Mouse (Mus musculus) neural tube, embryonic 13.5 days (tissue): ENCODE results near the gene H3f3b. TPM values are rescaled to one million over a fixed set of nuclear protein-coding genes. Genes with fewer than 3 reads are reported as not detected.
"Not testable (repeated sequence)": the region's sequence is repeated elsewhere in the genome, so short reads cannot be mapped to it uniquely, and the experiment has no call there.

ENCODE experiments used
- ATAC-seq: fragments of 200-750 bp; cut with Nextera tagmentation; 2 replicates; pipeline ENCODE4 v1.8.0; 2017; ENCODE audit warnings: low read depth, mild to moderate bottlenecking, moderate TSS enrichment, moderate library complexity
- H3K27ac ChIP-seq: fragments of 300-500 bp; sonication (generic); replicated peaks from 2 replicates; pipeline ENCODE4 v1.5.1; 2015; ENCODE audit warnings: moderate library complexity, mild to moderate bottlenecking, inconsistent platforms
- H3K27me3 ChIP-seq: fragments of 300-500 bp; sonication (generic); 2 replicates; pipeline ENCODE4 v1.6.1; 2015; ENCODE audit warnings: mild to moderate bottlenecking, inconsistent platforms
- H3K36me3 ChIP-seq: fragments of 300-500 bp; sonication (generic); 2 replicates; pipeline ENCODE4 v1.6.1; 2015; ENCODE audit warnings: mild to moderate bottlenecking, inconsistent platforms
- H3K4me1 ChIP-seq: fragments of 300-500 bp; sonication (generic); replicated peaks from 2 replicates; pipeline ENCODE4 v1.6.1; 2015; ENCODE audit warnings: inconsistent platforms
- H3K4me2 ChIP-seq: fragments of 300-500 bp; sonication (generic); 2 replicates; pipeline ENCODE4 v1.6.1; 2015; ENCODE audit warnings: inconsistent platforms, mild to moderate bottlenecking, moderate library complexity
- H3K4me3 ChIP-seq: fragments of 300-500 bp; sonication (generic); 2 replicates; pipeline ENCODE4 v1.5.1; 2015; ENCODE audit warnings: mild to moderate bottlenecking, inconsistent platforms
- H3K9ac ChIP-seq: fragments of 300-500 bp; sonication (generic); 2 replicates; pipeline ENCODE4 v1.6.1; 2015; ENCODE audit warnings: moderate library complexity, mild to moderate bottlenecking, inconsistent platforms
- H3K9me3 ChIP-seq: fragments of 300-500 bp; sonication (generic); 2 replicates; pipeline ENCODE4 v1.6.1; 2016; ENCODE audit warnings: inconsistent platforms
- WGBS: fragments of 180-500 bp; shearing (Covaris S2); methylation state at CpG from one replicate; pipeline ENCODE4 v1.1.7; 2015; 5-methylcytosine and 5-hydroxymethylcytosine counted together
- polyA plus RNA-seq: library from polyadenylated mRNA; unstranded; fragments of >200 nt; fragmentation: Nextera tagmentation; extraction: Ambion mirVana; gene quantifications from 2 replicates; pipeline ENCODE4 v1.2.1, GENCODE M21; 2015

H3f3b gene
- polyA plus RNA-seq, 1 experiment from 2014 or later: 2,165 TPM

DNA sequence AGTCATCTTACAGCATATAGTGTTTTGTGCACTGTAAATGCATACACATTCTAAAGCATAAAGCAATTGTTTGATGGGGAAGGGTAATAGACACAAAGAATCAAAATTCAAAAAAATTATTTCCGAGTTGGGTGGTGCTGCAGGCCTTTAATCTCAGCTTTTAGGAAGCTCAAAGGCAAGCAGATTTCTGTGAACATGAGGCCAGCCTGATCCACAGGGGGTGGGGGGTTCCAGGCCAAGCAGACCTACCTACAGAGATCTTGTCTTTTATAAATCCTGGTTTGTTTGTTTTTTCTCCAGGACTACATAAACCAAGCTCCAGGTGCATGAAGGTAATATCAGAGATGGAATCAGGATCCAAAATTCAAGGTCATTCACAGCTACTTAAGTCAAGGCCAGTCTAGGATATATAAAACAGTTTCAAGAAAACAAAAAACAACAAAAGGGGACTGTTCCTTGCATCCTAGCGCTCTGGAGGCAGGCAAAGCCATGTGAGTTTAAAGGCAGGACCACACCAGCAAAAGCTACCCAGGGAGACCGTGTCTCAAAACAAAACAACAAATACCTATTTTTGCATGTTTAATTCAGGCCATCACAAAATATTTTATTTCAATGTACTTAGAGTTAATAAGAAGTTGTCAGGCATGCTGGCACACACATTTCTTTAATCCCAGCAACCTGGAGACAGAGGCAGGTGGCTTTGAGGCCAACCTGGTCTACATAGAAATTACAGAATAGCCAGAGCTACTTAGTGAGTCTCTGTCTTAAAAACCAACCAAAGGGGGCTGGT lies 2.5 kb downstream of the H3f3b start:
- peak overlapping the region; percentile 66 for H3K27ac ChIP-seq
- 93% methylated on average over 3 of the region's 3 CpGs for whole genome bisulfite sequencing
- H3K36me3 ChIP-seq: peaks cover 21% of the 10 kb centered on the region
- H3K27me3 ChIP-seq: no peaks in the 10 kb centered on the region
- no peak for ATAC-seq
- peaks cover 24% of the 10 kb centered on the region for H3K4me1 ChIP-seq
- no peak overlapping the region for H3K4me3 ChIP-seq
- no peak overlapping the region for H3K4me2 ChIP-seq
- H3K9ac ChIP-seq: no peak overlapping the region
- H3K9me3 ChIP-seq: no peaks in the 10 kb centered on the region

DNA sequence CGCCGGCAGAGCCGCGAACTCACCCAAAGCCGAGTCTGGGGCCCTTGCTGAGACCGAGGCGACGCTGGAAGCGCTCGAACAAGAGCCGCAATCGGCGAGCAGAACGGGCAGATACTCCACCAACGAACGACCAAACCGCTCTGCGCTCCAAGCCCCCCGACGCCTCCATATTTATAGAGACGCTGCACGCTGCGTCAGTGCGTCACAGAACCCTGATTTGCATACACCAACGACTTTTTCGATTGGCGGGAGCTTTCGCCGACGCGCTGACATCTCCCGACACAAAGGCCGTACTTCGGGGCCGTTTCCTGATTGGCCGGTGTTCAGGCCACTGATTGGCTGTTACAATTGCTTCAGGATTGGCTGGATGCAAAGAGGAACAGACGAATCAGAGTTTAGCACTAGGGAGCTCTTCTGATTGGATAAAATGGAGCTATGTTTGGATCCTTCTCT lies 3.4 kb downstream of the H3f3b start:
- Histone ChIP-seq H3K36me3 (peaks cover 22% of the 10 kb centered on the region), H3K9ac (peak overlapping the region; percentile 100), H3K27me3 (no peaks in the 10 kb centered on the region), H3K4me1 (peaks cover 20% of the 10 kb centered on the region), H3K4me2 (peak overlapping the region; percentile 94), H3K4me3 (peak overlapping the region; percentile 96), H3K9me3 (no peaks in the 10 kb centered on the region), H3K27ac (peak overlapping the region; percentile 100)
- peak; percentile 96 for ATAC-seq
- WGBS: under 1% methylated on average over 37 of the region's 37 CpGs

DNA sequence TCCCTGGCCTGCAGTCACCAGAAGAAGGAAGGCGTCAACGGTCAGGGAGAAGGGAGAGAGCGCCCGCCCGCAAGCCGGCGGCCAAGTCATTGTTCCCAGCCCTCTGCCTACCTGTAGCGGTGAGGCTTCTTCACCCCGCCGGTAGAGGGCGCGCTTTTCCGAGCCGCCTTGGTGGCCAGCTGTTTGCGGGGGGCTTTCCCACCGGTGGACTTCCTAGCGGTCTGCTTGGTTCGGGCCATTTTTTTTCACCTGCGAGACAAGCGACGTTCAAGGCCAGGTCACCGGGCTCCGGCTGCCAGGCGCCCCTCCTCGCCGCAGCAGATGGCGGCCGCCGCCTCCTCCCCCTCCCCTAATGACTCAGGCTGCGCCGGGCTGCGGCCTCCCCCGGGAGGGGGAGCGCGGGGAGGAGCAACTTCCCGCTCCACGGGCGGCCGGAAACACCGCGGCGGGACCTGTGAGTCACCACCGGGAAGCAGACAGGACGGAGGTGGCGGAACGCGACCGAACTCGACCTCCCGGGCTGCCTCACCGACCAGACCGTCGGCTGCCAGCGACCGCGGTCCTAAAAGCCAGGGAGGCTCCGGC lies 3.9 kb downstream of the H3f3b start:
- Histone ChIP-seq H3K9ac (peak overlapping the region; percentile 100), H3K27me3 (no peaks in the 10 kb centered on the region), H3K9me3 (no peaks in the 10 kb centered on the region), H3K36me3 (peaks cover 22% of the 10 kb centered on the region), H3K4me2 (peak overlapping the region; percentile 94), H3K27ac (peak overlapping the region; percentile 100), H3K4me1 (peaks cover 18% of the 10 kb centered on the region), H3K4me3 (peak overlapping the region; percentile 96)
- peak; percentile 81 for ATAC-seq
- under 1% methylated on average over 56 of the region's 57 CpGs for WGBS

DNA sequence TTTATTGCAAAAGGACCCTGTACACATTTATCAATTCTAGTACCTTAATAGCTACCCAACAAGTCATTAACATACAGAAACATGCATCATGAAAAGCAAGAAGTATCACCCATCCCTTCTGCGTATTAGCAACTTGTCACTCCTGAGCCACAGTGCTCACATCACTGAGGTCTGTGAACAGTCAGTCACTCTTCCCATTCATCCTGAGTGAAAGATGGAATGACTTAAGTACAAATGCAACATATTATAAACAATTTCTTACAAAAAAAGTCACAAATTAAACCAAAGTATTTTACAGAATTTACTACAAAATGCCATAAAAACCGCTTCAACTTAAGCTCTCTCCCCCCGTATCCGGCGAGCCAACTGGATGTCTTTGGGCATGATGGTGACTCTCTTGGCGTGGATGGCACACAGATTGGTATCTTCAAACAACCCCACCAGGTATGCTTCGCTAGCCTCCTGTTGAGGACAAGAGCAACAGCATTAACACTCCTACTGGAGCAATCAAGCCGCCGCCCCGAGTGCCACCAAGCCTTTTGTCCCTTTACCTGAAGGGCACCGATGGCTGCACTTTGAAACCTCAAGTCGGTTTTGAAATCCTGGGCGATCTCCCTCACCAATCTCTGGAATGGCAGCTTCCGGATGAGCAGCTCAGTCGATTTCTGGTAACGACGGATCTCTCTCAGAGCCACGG lies 4.5 kb downstream of the H3f3b start:
- Histone ChIP-seq H3K4me1 (peaks cover 18% of the 10 kb centered on the region), H3K4me3 (peak overlapping the region; percentile 96), H3K4me2 (peak overlapping the region; percentile 94), H3K36me3 (peaks cover 22% of the 10 kb centered on the region), H3K9ac (peak overlapping the region; percentile 100), H3K27ac (peak overlapping the region; percentile 100)
- H3K9me3 ChIP-seq, H3K27me3 ChIP-seq, ATAC-seq: not testable (repeated sequence)
- WGBS: 6% methylated on average over 18 of the region's 18 CpGs

DNA sequence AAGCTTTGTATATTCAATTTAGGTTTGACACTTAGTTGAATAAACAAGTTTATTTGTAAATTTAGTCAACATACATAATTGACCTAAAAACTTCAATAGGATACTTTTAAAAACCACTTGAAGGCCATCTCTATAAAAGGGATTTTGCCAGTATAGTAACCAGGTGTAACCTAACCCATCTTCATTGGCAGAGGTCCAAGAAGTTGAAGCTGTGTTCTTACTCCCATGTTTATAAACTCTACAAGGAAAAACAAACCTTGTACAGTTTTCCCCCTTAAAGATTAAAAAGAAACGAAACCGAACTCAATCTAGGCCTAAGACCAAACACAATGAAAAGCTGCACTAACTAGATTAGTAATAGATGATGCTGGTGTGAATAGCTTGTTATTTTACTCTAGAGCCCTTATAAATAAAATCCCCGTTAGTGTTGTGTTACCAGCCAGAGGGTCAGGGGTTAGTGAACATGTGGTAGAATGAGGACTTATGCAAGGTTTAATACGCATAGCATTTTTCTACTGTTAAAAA lies 5.4 kb downstream of the H3f3b start:
- Histone ChIP-seq H3K27ac (no peak overlapping the region), H3K36me3 (peaks cover 22% of the 10 kb centered on the region), H3K9me3 (no peaks in the 10 kb centered on the region), H3K27me3 (no peaks in the 10 kb centered on the region), H3K9ac (peak overlapping the region; percentile 70), H3K4me3 (peak overlapping the region; percentile 96), H3K4me2 (peak overlapping the region; percentile 94), H3K4me1 (peaks cover 18% of the 10 kb centered on the region)
- no peak for ATAC-seq
- 67% methylated on average over 4 of the region's 4 CpGs for WGBS

DNA sequence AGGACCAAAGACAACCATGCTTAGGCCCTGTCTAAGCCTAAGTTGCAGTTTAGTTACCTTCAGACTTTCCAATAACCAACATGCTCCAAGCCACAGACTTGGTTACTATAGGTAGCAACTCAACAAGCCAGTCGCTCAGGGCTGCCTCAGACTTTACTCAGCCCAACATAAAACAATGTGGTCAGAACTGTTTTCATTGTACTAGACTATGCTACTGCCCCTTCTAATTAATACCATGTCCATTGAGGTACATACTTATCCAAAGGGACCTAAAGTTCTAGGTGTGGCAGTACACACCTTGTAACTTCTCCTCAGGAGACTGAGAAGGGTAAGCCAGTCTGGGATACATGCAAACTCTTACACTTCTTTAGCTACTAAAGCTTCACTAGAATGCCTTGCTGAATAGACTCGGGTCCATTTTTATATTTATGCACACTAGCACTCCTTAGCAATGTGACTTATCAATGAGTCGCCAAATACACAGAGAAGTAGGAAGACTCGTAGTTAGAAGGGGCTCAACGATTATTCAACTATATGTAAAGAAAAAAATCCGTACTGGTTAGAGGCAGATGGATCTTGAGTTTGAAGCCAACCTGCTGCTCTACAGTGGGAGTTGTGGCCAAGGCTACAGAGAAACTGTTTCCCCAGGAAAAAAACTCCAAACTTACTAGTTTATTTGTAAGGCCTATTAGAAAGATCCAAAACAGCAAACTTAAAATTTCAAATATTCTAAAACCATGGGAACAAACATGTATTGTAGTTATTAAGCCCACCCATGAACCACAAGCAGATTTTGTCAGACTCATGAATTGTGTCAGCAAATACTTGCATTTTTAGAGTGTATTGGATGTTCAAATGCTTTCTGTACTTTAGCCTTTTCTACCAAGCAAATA lies 6.2 kb downstream of the H3f3b start:
- Histone ChIP-seq H3K9ac (0 out of 2 replicates have a peak overlapping the region, but pooled peaks have one; percentile 18), H3K36me3 (peaks cover 22% of the 10 kb centered on the region), H3K27ac (no peak overlapping the region; the same call in 1 of the 2 replicates), H3K4me1 (peaks cover 18% of the 10 kb centered on the region), H3K4me2 (peak overlapping the region; percentile 94), H3K9me3 (no peaks in the 10 kb centered on the region), H3K4me3 (peak overlapping the region; percentile 96), H3K27me3 (no peaks in the 10 kb centered on the region)
- 87% methylated on average over 6 of the region's 6 CpGs for WGBS
- ATAC-seq: no peak

DNA sequence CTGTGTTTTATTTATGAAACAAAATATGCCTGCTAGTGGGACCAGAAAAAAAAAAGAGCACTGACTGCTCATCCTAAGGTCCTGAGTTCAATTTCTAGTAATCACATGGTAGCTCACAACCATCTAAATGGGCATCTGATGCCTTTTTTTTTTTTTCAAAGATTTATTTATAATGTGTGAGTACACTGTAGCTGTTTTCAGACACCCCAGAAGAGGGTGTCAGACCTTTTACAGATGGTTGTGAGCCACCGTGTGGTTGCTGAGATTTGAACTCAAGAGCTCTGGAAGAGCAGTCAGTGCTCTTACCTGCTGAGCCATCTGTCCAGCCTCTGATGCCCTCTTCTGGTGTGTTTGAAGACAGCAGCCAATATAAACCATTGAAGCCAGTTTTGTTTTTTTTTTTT lies 7.2 kb downstream of the H3f3b start:
- no peak for ATAC-seq
- no peak overlapping the region for H3K4me3 ChIP-seq
- peaks cover 22% of the 10 kb centered on the region for H3K36me3 ChIP-seq
- H3K4me1 ChIP-seq: peaks cover 18% of the 10 kb centered on the region
- H3K9me3 ChIP-seq: no peaks in the 10 kb centered on the region
- H3K9ac ChIP-seq: no peak overlapping the region
- WGBS: 43% methylated on average over 1 of the region's 1 CpGs
- no peaks in the 10 kb centered on the region for H3K27me3 ChIP-seq
- H3K27ac ChIP-seq: 0 out of 2 replicates have a peak overlapping the region, but pooled peaks have one; percentile 38
- H3K4me2 ChIP-seq: no peak overlapping the region

DNA sequence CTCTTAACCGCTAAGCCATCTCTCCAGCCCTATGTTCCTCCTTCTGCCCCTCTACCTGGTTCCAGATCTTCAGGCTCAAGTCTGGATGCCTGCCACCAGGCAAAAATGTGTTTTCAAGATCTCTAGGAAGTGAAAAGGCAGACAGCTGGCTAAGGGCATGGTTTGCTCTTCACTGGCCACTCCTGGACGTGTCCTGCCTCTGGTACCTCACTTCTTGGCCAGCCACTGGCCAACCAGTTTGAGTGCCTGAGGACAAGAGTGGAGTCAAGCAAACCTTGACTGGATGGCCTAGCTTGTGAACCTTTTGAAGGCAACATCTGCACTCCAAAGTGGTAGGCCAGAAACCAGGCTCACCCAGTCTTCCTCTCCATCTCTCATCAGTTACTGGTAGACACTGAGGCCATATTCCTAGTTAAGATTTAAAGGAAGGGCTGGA lies 7.8 kb downstream of the H3f3b start:
- peaks cover 22% of the 10 kb centered on the region for H3K36me3 ChIP-seq
- H3K27ac ChIP-seq: 0 out of 2 replicates have a peak overlapping the region, but pooled peaks have one; percentile 38
- H3K9ac ChIP-seq: no peak overlapping the region
- H3K4me3 ChIP-seq: no peak overlapping the region
- H3K4me2 ChIP-seq: no peak overlapping the region
- no peaks in the 10 kb centered on the region for H3K27me3 ChIP-seq
- peaks cover 18% of the 10 kb centered on the region for H3K4me1 ChIP-seq
- ATAC-seq: no peak
- WGBS: 74% methylated on average over 2 of the region's 2 CpGs
- H3K9me3 ChIP-seq: no peaks in the 10 kb centered on the region

DNA sequence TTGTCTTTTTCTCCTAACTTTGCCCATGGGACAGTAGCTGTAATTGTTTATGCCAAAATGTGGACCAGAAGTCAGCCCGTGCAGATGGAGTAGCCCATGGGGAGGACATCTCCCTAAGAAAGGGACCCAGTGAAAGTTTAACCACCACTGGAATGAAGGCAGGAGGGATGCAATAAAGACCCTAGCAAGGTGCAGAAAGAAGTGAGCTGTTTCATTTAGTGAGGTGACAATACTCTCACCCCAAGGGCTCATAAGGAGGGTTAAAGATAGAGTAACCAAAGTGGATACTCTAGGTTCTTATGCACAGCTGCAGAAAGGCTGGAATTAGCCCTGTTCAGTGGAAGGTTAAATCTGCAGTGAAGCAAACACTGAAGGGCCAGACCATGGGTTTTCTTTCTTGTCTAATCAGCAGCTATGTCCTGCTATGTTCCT lies 8.4 kb downstream of the H3f3b start:
- Histone ChIP-seq H3K4me3 (no peak overlapping the region), H3K27me3 (no peaks in the 10 kb centered on the region)
- 28% methylated on average over 1 of the region's 1 CpGs for WGBS

DNA sequence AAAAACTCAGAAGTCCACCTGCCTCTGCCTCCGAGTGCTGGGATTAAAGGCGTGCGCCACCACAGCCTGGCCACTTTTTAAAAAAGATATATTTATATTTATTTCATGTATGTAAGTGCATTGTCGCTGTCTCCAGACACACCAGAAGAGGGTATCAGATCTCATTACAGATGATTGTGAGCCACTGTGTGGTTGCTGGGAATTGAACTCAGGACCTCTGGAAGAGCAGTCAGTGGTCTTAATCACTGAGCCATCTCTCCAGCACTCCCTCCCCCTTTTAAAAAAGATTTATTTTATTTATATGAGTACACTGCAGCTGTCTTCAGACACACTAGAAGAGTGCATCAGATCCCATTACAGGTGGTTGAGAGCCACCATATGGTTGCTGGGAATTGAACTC lies 8.9 kb downstream of the H3f3b start:
- H3K4me2 ChIP-seq, ATAC-seq, H3K9me3 ChIP-seq, H3K27me3 ChIP-seq, H3K27ac ChIP-seq, H3K4me3 ChIP-seq, H3K9ac ChIP-seq: not testable (repeated sequence)
- 96% methylated on average over 4 of the region's 4 CpGs for WGBS
- Histone ChIP-seq H3K36me3 (peaks cover 22% of the 10 kb centered on the region), H3K4me1 (peaks cover 18% of the 10 kb centered on the region)

More for the DNA sequence above, 8.4 kb downstream of the H3f3b start:
- Histone ChIP-seq H3K36me3 (peaks cover 22% of the 10 kb centered on the region), H3K9ac (no peak overlapping the region), H3K9me3 (no peaks in the 10 kb centered on the region), H3K4me2 (no peak overlapping the region), H3K4me1 (peaks cover 18% of the 10 kb centered on the region), H3K27ac (no peak overlapping the region)
- ATAC-seq: no peak

DNA sequence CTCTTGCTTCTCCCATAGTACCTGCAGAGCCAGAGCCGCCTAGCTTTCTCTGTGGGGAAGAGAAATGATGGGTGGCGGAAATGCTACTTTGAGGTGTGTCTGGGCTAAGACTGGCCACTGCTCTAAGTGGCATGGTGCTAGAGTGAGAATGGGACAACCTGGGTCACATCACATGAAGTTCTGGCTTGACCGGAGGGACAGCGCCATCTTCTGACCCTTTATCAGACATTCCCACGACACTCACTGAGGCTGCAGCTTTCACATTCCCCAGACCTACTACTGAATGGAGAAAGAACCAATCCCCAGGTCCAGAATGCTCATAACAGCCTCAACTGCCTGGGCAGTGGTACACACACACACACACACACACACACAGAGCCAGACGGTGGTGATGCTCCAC lies 9.7 kb downstream of the H3f3b start:
- no peak for ATAC-seq
- Histone ChIP-seq H3K27ac (no peak overlapping the region), H3K27me3 (no peaks in the 10 kb centered on the region), H3K36me3 (peaks cover 18% of the 10 kb centered on the region), H3K9me3 (no peaks in the 10 kb centered on the region), H3K4me1 (peaks cover 19% of the 10 kb centered on the region), H3K9ac (no peak overlapping the region), H3K4me3 (no peak overlapping the region), H3K4me2 (no peak overlapping the region)
- WGBS: 27% methylated on average over 6 of the region's 6 CpGs
